In the genomic region with DNA sequence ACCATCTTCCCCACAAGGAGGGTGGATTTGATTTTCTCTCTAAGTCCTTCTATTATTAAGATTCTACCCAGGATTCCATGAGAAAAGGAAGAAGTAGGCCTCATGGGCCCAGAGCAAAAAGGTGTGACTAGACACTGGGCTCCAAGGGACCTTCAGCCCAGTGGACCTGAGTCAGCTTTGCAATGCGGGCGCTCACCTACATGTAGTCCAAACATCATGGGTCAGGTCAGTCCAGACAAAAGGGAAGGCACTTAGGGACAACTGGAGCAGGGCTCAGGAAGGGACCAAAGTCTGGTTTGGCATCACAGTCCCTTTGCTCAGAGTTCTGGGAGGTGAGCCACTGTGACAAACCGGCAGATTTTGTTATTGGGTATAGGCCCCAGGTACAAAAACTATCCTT, we compare ENCODE assay signal across 28 mouse cellular contexts. TPM values are rescaled to one million over a fixed set of nuclear protein-coding genes. Genes with fewer than 3 reads are reported as not detected.
DNase-seq lines count a peak whose midpoint lies in the region; ATAC-seq and TF ChIP-seq lines count a peak whose summit lies in the region.
"Had no signal": no experiment of that assay in that cellular context is flagged by ENCODE, and none has a peak within 500 bp of the region (broad histone marks: within the 10 kb centered on the region; RNA-seq: fewer than 3 reads in every experiment).

No protein-coding gene starts in this region.

- 91% methylated on average over 3 of the region's 3 CpGs for WGBS in hindbrain, embryonic 10.5 days
- WGBS in hindbrain, postnatal 0 days, result 94% methylated on average over 3 of the region's 3 CpGs
- 59% methylated on average over 3 of the region's 3 CpGs for WGBS in kidney, adult 2 months
- 90% methylated on average over 3 of the region's 3 CpGs for WGBS in kidney, embryonic 16.5 days

- no peak for ATAC-seq in hindbrain, postnatal 0 days
- ATAC-seq in kidney, embryonic 16.5 days (ENCODE audit: low FRiP score, low TSS enrichment), result no peak
- ATAC-seq: forebrain, embryonic 13.5 days; forebrain, embryonic 16.5 days; Patski had no signal

- TF ChIP-seq CTCF in hindbrain, postnatal 0 days (IDR thresholded peaks at IDR 0.05; ENCODE audit: low read depth), result no peak
- TF ChIP-seq CTCF in kidney, adult 2 months (conservative IDR thresholded peaks at IDR 0.05; ENCODE audit: insufficient read depth, insufficient read length, low read depth, low read length), result no peak

- DNase-seq in hindbrain, embryonic 10.5 days (ENCODE audit: low spot score), result no peak
- no peak for DNase-seq in hindbrain, postnatal 0 days (ENCODE audit: low spot score)
- DNase-seq in kidney, adult 2 months, result peak; percentile 75
- no peak for DNase-seq in kidney, postnatal 4 days
- DNase-seq in kidney, postnatal 25 days, result peak; percentile 44 to 84
- DNase-seq in kidney, postnatal 36 days, result peak; percentile 58 to 61
- DNase-seq: adrenal gland, postnatal 10 days; adrenal gland, postnatal 36 days; B cell, adult 2 months; cerebellum, adult 18-20 months; cerebellum, adult 9-10 months; cerebellum, postnatal 14 days; gastrocnemius, postnatal 10 days; gastrocnemius, postnatal 36 days; heart, adult 2 months; heart, postnatal 14 days; heart, postnatal 4 days had no signal

- peaks cover 40% of the 10 kb centered on the region for H3K36me3 ChIP-seq in hindbrain, embryonic 10.5 days
- peaks cover 18% of the 10 kb centered on the region; the same call in 1 of the 2 replicates for H3K36me3 ChIP-seq in hindbrain, postnatal 0 days (ENCODE audit: insufficient read depth, low read length)
- H3K36me3 ChIP-seq in kidney, adult 2 months (ENCODE audit: control insufficient read depth, insufficient read depth, low read length), result no peaks in the 10 kb centered on the region
- peaks cover 22% of the 10 kb centered on the region for H3K36me3 ChIP-seq in kidney, embryonic 16.5 days (ENCODE audit: insufficient read depth, low read length)
- H3K36me3 ChIP-seq: G1E had no signal

- H3K27me3 ChIP-seq in hindbrain, embryonic 10.5 days (ENCODE audit: insufficient read depth, poor library complexity, severe bottlenecking), result no peaks in the 10 kb centered on the region
- H3K27me3 ChIP-seq in hindbrain, postnatal 0 days (ENCODE audit: insufficient read depth, low read length), result no peaks in the 10 kb centered on the region
- H3K27me3 ChIP-seq in kidney, adult 2 months (replicated peaks; ENCODE audit: control insufficient read depth, insufficient read depth, low read length), result no peaks in the 10 kb centered on the region
- no peaks in the 10 kb centered on the region for H3K27me3 ChIP-seq in kidney, embryonic 16.5 days (ENCODE audit: insufficient read depth, low read length)
- H3K27me3 ChIP-seq: forebrain, embryonic 13.5 days; heart, embryonic 13.5 days; hindbrain, embryonic 12.5 days; hindbrain, embryonic 15.5 days; Patski had no signal

- TF ChIP-seq POLR2A in kidney, adult 2 months (IDR thresholded peaks at IDR 0.05; ENCODE audit: low read depth, low read length), result no peak

- H3K4me3 ChIP-seq in hindbrain, embryonic 10.5 days, result no peak overlapping the region
- H3K4me3 ChIP-seq in hindbrain, postnatal 0 days (ENCODE audit: low read length), result no peak overlapping the region
- no peak overlapping the region for H3K4me3 ChIP-seq in kidney, adult 2 months (ENCODE audit: insufficient read depth, low read depth, low read length)
- H3K4me3 ChIP-seq in kidney, embryonic 16.5 days (ENCODE audit: low read length), result no peak overlapping the region
- H3K4me3 ChIP-seq: forebrain, embryonic 10.5 days; forebrain, embryonic 13.5 days; heart, adult 2 months; heart, embryonic 10.5 days; heart, embryonic 13.5 days; hindbrain, embryonic 12.5 days; hindbrain, embryonic 15.5 days had no signal

- no peak overlapping the region for H3K4me2 ChIP-seq in hindbrain, postnatal 0 days (ENCODE audit: low read depth, low read length)
- no peak overlapping the region for H3K4me2 ChIP-seq in kidney, embryonic 16.5 days (replicated peaks; ENCODE audit: low read depth, low read length)
- H3K4me2 ChIP-seq: forebrain, embryonic 13.5 days; heart, embryonic 13.5 days; hindbrain, embryonic 12.5 days; hindbrain, embryonic 15.5 days had no signal

- H3K4me1 ChIP-seq in hindbrain, embryonic 10.5 days (replicated peaks), result peaks cover 40% of the 10 kb centered on the region
- peaks cover 27% of the 10 kb centered on the region for H3K4me1 ChIP-seq in hindbrain, postnatal 0 days (ENCODE audit: insufficient read depth, low read length)
- H3K4me1 ChIP-seq in kidney, adult 2 months (ENCODE audit: control insufficient read depth, insufficient read depth, low read length), result peaks cover 12% of the 10 kb centered on the region
- peaks cover 25% of the 10 kb centered on the region for H3K4me1 ChIP-seq in kidney, embryonic 16.5 days (ENCODE audit: insufficient read depth, low read length)

- no peaks in the 10 kb centered on the region for H3K9me3 ChIP-seq in hindbrain, embryonic 10.5 days
- H3K9me3 ChIP-seq in hindbrain, postnatal 0 days (ENCODE audit: low read length), result no peaks in the 10 kb centered on the region
- H3K9me3 ChIP-seq in kidney, embryonic 16.5 days (ENCODE audit: low read length), result no peaks in the 10 kb centered on the region
- H3K9me3 ChIP-seq: forebrain, embryonic 10.5 days; forebrain, embryonic 13.5 days; G1E; heart, embryonic 10.5 days; heart, embryonic 13.5 days; hindbrain, embryonic 12.5 days; hindbrain, embryonic 15.5 days had no signal

- H3K27ac ChIP-seq in hindbrain, embryonic 10.5 days, result peak overlapping the region; percentile 24; the same call in 1 of the 2 replicates
- no peak overlapping the region for H3K27ac ChIP-seq in hindbrain, postnatal 0 days
- H3K27ac ChIP-seq in kidney, adult 2 months (ENCODE audit: insufficient read depth, low read depth, low read length), result no peak overlapping the region
- H3K27ac ChIP-seq in kidney, embryonic 16.5 days (ENCODE audit: low read length), result no peak overlapping the region
- H3K27ac ChIP-seq: forebrain, embryonic 10.5 days; forebrain, embryonic 13.5 days; heart, adult 2 months; heart, embryonic 10.5 days; heart, embryonic 13.5 days; hindbrain, embryonic 12.5 days; hindbrain, embryonic 15.5 days had no signal

- no peak overlapping the region for H3K9ac ChIP-seq in hindbrain, postnatal 0 days (replicated peaks; ENCODE audit: low read length)
- H3K9ac ChIP-seq in kidney, embryonic 16.5 days (replicated peaks; ENCODE audit: low read length), result no peak overlapping the region
- H3K9ac ChIP-seq: forebrain, embryonic 13.5 days; heart, embryonic 13.5 days; hindbrain, embryonic 12.5 days; hindbrain, embryonic 15.5 days had no signal

RNA-seq across cellular contexts. Expression of a gene that starts 9.6 kb away (rescaled TPM):
- polyA plus RNA-seq in hindbrain, embryonic 10.5 days (2016; fragmentation: Nextera tagmentation; extraction: Ambion mirVana), result 8.1 and 10.2 TPM in 2 replicates
- 37.6 and 48.8 TPM in 2 replicates for total RNA-seq in hindbrain, postnatal 0 days (2014; rRNA removed)
- polyA plus RNA-seq in hindbrain, postnatal 0 days (2015; fragmentation: Nextera tagmentation; extraction: Ambion mirVana), result 9.4 and 11.1 TPM in 2 replicates
- 9.5 and 13.1 TPM in 2 replicates for polyA plus RNA-seq in kidney, adult 2 months (2012; rRNA removed)
- polyA plus RNA-seq in kidney, embryonic 16.5 days (2015; fragmentation: Nextera tagmentation; extraction: Ambion mirVana), result 7.3 and 9.9 TPM in 2 replicates
- total RNA-seq: G1E; granulocyte monocyte progenitor cell, adult 5-6 weeks had no signal
- polyA plus RNA-seq: G1E had no signal

RNA-seq across cellular contexts. Expression of a gene that starts 30.5 kb away (rescaled TPM):
- polyA plus RNA-seq in hindbrain, embryonic 10.5 days (2016; fragmentation: Nextera tagmentation; extraction: Ambion mirVana), result 18.5 and 22.2 TPM in 2 replicates
- 14.7 and 18.1 TPM in 2 replicates for total RNA-seq in hindbrain, postnatal 0 days (2014; rRNA removed)
- 24.9 and 26.8 TPM in 2 replicates for polyA plus RNA-seq in hindbrain, postnatal 0 days (2015; fragmentation: Nextera tagmentation; extraction: Ambion mirVana)
- polyA plus RNA-seq in kidney, adult 2 months (2012; rRNA removed), result 8.1 and 11.9 TPM in 2 replicates
- polyA plus RNA-seq in kidney, embryonic 16.5 days (2015; fragmentation: Nextera tagmentation; extraction: Ambion mirVana), result 27.4 and 32.3 TPM in 2 replicates

Comparison
In these comparisons a context has a peak if more than half of its experiments do, and no peak if none do; other contexts are left out.
1. DNase-seq: peak in kidney, adult 2 months (single experiment), kidney, postnatal 25 days (2 of 2) and kidney, postnatal 36 days (2 of 2); none in hindbrain, embryonic 10.5 days (single experiment), hindbrain, postnatal 0 days (single experiment) and kidney, postnatal 4 days (0 of 2).